Mouse (Mus musculus): ENCODE data around the gene Rflna. TPM values are rescaled to one million over a fixed set of nuclear protein-coding genes. Genes with fewer than 3 reads are reported as not detected.

The Rflna gene
- polyA plus RNA-seq, 1 experiment: 0.61 TPM

GRCm38 (mm10) chr5:125011628-125012027, 8.6 kb downstream of the Rflna start:
- no peak for DNase-seq
- TF ChIP-seq CTCF (IDR thresholded peaks at IDR 0.05; ENCODE audit: borderline replicate concordance, insufficient read depth, low read depth, low read length) (no peak), POLR2A (IDR thresholded peaks at IDR 0.05; ENCODE audit: borderline replicate concordance, insufficient read depth, low read length) (no peak)
- Histone ChIP-seq H3K4me3 (replicated peaks; ENCODE audit: insufficient read depth, low read depth, low read length) (no peak overlapping the region), H3K27ac (ENCODE audit: insufficient read depth, low read length) (no peak overlapping the region), H3K27me3 (ENCODE audit: control insufficient read depth, insufficient read depth, low read length) (no peaks in the 10 kb centered on the region), H3K4me1 (ENCODE audit: control insufficient read depth, insufficient read depth, low read length) (peaks cover 29% of the 10 kb centered on the region)
- WGBS: 46% methylated on average over 8 of the region's 8 CpGs

- 18% methylated on average over 7 of the region's 7 CpGs for WGBS
- TF ChIP-seq POLR2A (IDR thresholded peaks at IDR 0.05; ENCODE audit: borderline replicate concordance, insufficient read depth, low read length): no peak
- peak; percentile 92 for TF ChIP-seq CTCF (IDR thresholded peaks at IDR 0.05; ENCODE audit: borderline replicate concordance, insufficient read depth, low read depth, low read length)
- Histone ChIP-seq H3K4me1 (ENCODE audit: control insufficient read depth, insufficient read depth, low read length) (peaks cover 44% of the 10 kb centered on the region), H3K27ac (ENCODE audit: insufficient read depth, low read length) (no peak overlapping the region), H3K27me3 (ENCODE audit: control insufficient read depth, insufficient read depth, low read length) (no peaks in the 10 kb centered on the region), H3K4me3 (replicated peaks; ENCODE audit: insufficient read depth, low read depth, low read length) (no peak overlapping the region)
- peak; percentile 75 to 87 for DNase-seq
Measured at GRCm38 (mm10) chr5:125014497-125014896, 11.5 kb downstream of the Rflna start.

- no peak overlapping the region for H3K4me3 ChIP-seq (replicated peaks; ENCODE audit: insufficient read depth, low read depth, low read length)
- peaks cover 44% of the 10 kb centered on the region for H3K4me1 ChIP-seq (ENCODE audit: control insufficient read depth, insufficient read depth, low read length)
- H3K27ac ChIP-seq (ENCODE audit: insufficient read depth, low read length): peak overlapping the region; percentile 8; the same call in 1 of the 2 replicates
- 30% methylated on average over 3 of the region's 3 CpGs for WGBS
- H3K27me3 ChIP-seq (ENCODE audit: control insufficient read depth, insufficient read depth, low read length): no peaks in the 10 kb centered on the region
- no peak for TF ChIP-seq POLR2A (IDR thresholded peaks at IDR 0.05; ENCODE audit: borderline replicate concordance, insufficient read depth, low read length)
- peak; percentile 57 to 69 for DNase-seq
Measured at GRCm38 (mm10) chr5:125015066-125015465, 12.0 kb downstream of the Rflna start.

GRCm38 (mm10) chr5:125015576-125015975, 12.6 kb downstream of the Rflna start:
- no peak for TF ChIP-seq CTCF (IDR thresholded peaks at IDR 0.05; ENCODE audit: borderline replicate concordance, insufficient read depth, low read depth, low read length)
- TF ChIP-seq POLR2A (IDR thresholded peaks at IDR 0.05; ENCODE audit: borderline replicate concordance, insufficient read depth, low read length): no peak
- 39% methylated on average over 9 of the region's 9 CpGs for WGBS
- Histone ChIP-seq H3K4me3 (replicated peaks; ENCODE audit: insufficient read depth, low read depth, low read length) (no peak overlapping the region), H3K4me1 (ENCODE audit: control insufficient read depth, insufficient read depth, low read length) (peaks cover 44% of the 10 kb centered on the region), H3K27me3 (ENCODE audit: control insufficient read depth, insufficient read depth, low read length) (no peaks in the 10 kb centered on the region), H3K27ac (ENCODE audit: insufficient read depth, low read length) (no peak overlapping the region)
- DNase-seq: no peak

- no peak for DNase-seq
- H3K4me3 ChIP-seq (replicated peaks; ENCODE audit: insufficient read depth, low read depth, low read length): no peak overlapping the region
- 72% methylated on average over 17 of the region's 17 CpGs for WGBS
- no peaks in the 10 kb centered on the region for H3K27me3 ChIP-seq (ENCODE audit: control insufficient read depth, insufficient read depth, low read length)
- no peak overlapping the region for H3K27ac ChIP-seq (ENCODE audit: insufficient read depth, low read length)
- peaks cover 46% of the 10 kb centered on the region for H3K4me1 ChIP-seq (ENCODE audit: control insufficient read depth, insufficient read depth, low read length)
- TF ChIP-seq CTCF (IDR thresholded peaks at IDR 0.05; ENCODE audit: borderline replicate concordance, insufficient read depth, low read depth, low read length) (peak; percentile 14; the same call in 1 of the 2 replicates), POLR2A (IDR thresholded peaks at IDR 0.05; ENCODE audit: borderline replicate concordance, insufficient read depth, low read length) (no peak)
Measured at GRCm38 (mm10) chr5:125016421-125017242, 13.6 kb downstream of the Rflna start.

GRCm38 (mm10) chr5:125017332-125017731, 14.3 kb downstream of the Rflna start:
- TF ChIP-seq POLR2A (IDR thresholded peaks at IDR 0.05; ENCODE audit: borderline replicate concordance, insufficient read depth, low read length) (no peak), CTCF (IDR thresholded peaks at IDR 0.05; ENCODE audit: borderline replicate concordance, insufficient read depth, low read depth, low read length) (no peak)
- peak; percentile 45 to 46 for DNase-seq
- no peaks in the 10 kb centered on the region for H3K27me3 ChIP-seq (ENCODE audit: control insufficient read depth, insufficient read depth, low read length)
- WGBS: 36% methylated on average over 15 of the region's 15 CpGs
- no peak overlapping the region for H3K4me3 ChIP-seq (replicated peaks; ENCODE audit: insufficient read depth, low read depth, low read length)
- H3K4me1 ChIP-seq (ENCODE audit: control insufficient read depth, insufficient read depth, low read length): peaks cover 50% of the 10 kb centered on the region
- H3K27ac ChIP-seq (ENCODE audit: insufficient read depth, low read length): no peak overlapping the region

- H3K4me1 ChIP-seq (ENCODE audit: control insufficient read depth, insufficient read depth, low read length): peaks cover 46% of the 10 kb centered on the region
- DNase-seq: peak; percentile 9 to 22
- TF ChIP-seq POLR2A (IDR thresholded peaks at IDR 0.05; ENCODE audit: borderline replicate concordance, insufficient read depth, low read length) (no peak), CTCF (IDR thresholded peaks at IDR 0.05; ENCODE audit: borderline replicate concordance, insufficient read depth, low read depth, low read length) (no peak)
- no peak overlapping the region for H3K4me3 ChIP-seq (replicated peaks; ENCODE audit: insufficient read depth, low read depth, low read length)
- 67% methylated on average over 5 of the region's 5 CpGs for WGBS
- H3K27ac ChIP-seq (ENCODE audit: insufficient read depth, low read length): no peak overlapping the region
- no peaks in the 10 kb centered on the region for H3K27me3 ChIP-seq (ENCODE audit: control insufficient read depth, insufficient read depth, low read length)
Measured at GRCm38 (mm10) chr5:125019099-125019498, 16.1 kb downstream of the Rflna start.

GRCm38 (mm10) chr5:125021298-125021697, 18.3 kb downstream of the Rflna start:
- Histone ChIP-seq H3K27ac (ENCODE audit: insufficient read depth, low read length) (no peak overlapping the region), H3K27me3 (ENCODE audit: control insufficient read depth, insufficient read depth, low read length) (no peaks in the 10 kb centered on the region), H3K4me1 (ENCODE audit: control insufficient read depth, insufficient read depth, low read length) (peaks cover 29% of the 10 kb centered on the region), H3K4me3 (replicated peaks; ENCODE audit: insufficient read depth, low read depth, low read length) (no peak overlapping the region)
- TF ChIP-seq CTCF (IDR thresholded peaks at IDR 0.05; ENCODE audit: borderline replicate concordance, insufficient read depth, low read depth, low read length): no peak
- TF ChIP-seq POLR2A (IDR thresholded peaks at IDR 0.05; ENCODE audit: borderline replicate concordance, insufficient read depth, low read length): no peak
- DNase-seq: peak; percentile 85 to 91
- WGBS: 16% methylated on average over 11 of the region's 11 CpGs
